In genomic region chr2:172329179-172329578, GRCm38 (mm10) we compare ENCODE assay signal across 8 mouse cellular contexts. TPM values are rescaled to one million over a fixed set of nuclear protein-coding genes. Genes with fewer than 3 reads are reported as not detected.
DNase-seq lines count a peak whose midpoint lies in the region; ATAC-seq and TF ChIP-seq lines count a peak whose summit lies in the region.

No protein-coding gene starts in this region.

- no peaks in the 10 kb centered on the region for H3K27me3 ChIP-seq in testis, adult 2 months (ENCODE audit: control insufficient read depth, insufficient read depth, low read length)
- H3K27me3 ChIP-seq in embryonic facial prominence, embryonic 14.5 days (replicated peaks; ENCODE audit: control insufficient read depth, insufficient read depth, low read length) = peaks cover 11% of the 10 kb centered on the region
- H3K27me3 ChIP-seq in hindbrain, embryonic 16.5 days (replicated peaks; ENCODE audit: control insufficient read depth, insufficient read depth, low read length) = peaks cover 3% of the 10 kb centered on the region
- H3K27me3 ChIP-seq in liver, embryonic 12.5 days (replicated peaks) = peaks cover 46% of the 10 kb centered on the region

- H3K9ac ChIP-seq in embryonic facial prominence, embryonic 14.5 days (ENCODE audit: low read depth, low read length) = no peak overlapping the region
- H3K9ac ChIP-seq in hindbrain, embryonic 16.5 days (ENCODE audit: low read depth, low read length) = 0 out of 2 replicates have a peak overlapping the region, but pooled peaks have one; percentile 39
- H3K9ac ChIP-seq in liver, embryonic 12.5 days = no peak overlapping the region

- H3K4me2 ChIP-seq in embryonic facial prominence, embryonic 14.5 days (ENCODE audit: low read depth, low read length) = peak overlapping the region; percentile 26
- H3K4me2 ChIP-seq in hindbrain, embryonic 16.5 days (ENCODE audit: low read length) = peak overlapping the region; percentile 50
- H3K4me2 ChIP-seq in liver, embryonic 12.5 days = no peak overlapping the region

- no peaks in the 10 kb centered on the region for H3K9me3 ChIP-seq in embryonic facial prominence, embryonic 14.5 days (ENCODE audit: control insufficient read depth, low read length)
- no peaks in the 10 kb centered on the region for H3K9me3 ChIP-seq in hindbrain, embryonic 16.5 days (ENCODE audit: control insufficient read depth, low read length)
- no peaks in the 10 kb centered on the region for H3K9me3 ChIP-seq in liver, embryonic 12.5 days (replicated peaks)

- no peak for DNase-seq in testis, postnatal 14 days (ENCODE audit: low spot score)
- DNase-seq in adrenal gland, postnatal 36 days = peak; percentile 79 to 80
- peak; percentile 74 for DNase-seq in embryonic facial prominence, embryonic 14.5 days (ENCODE audit: low spot score)
- DNase-seq in thymus, postnatal 10 days (ENCODE audit: low spot score in 2 of 2) = no peak

- no peaks in the 10 kb centered on the region for H3K4me1 ChIP-seq in testis, adult 2 months (ENCODE audit: control insufficient read depth, insufficient read depth, low read length)
- H3K4me1 ChIP-seq in embryonic facial prominence, embryonic 14.5 days (ENCODE audit: control insufficient read depth, insufficient read depth, low read length) = no peaks in the 10 kb centered on the region
- H3K4me1 ChIP-seq in hindbrain, embryonic 16.5 days (ENCODE audit: control insufficient read depth, insufficient read depth, low read depth, low read length) = 0 out of 2 replicates have a peak, but pooled peaks cover 2% of the 10 kb centered on the region
- H3K4me1 ChIP-seq in liver, embryonic 12.5 days = peaks cover 3% of the 10 kb centered on the region; the same call in 1 of the 2 replicates
- peaks cover 3% of the 10 kb centered on the region; the same call in 1 of the 2 replicates for H3K4me1 ChIP-seq in olfactory bulb, adult 2 months (ENCODE audit: control insufficient read depth, insufficient read depth, low read length)

- H3K27ac ChIP-seq in testis, adult 2 months (ENCODE audit: control insufficient read depth, insufficient read depth, low read depth, low read length) = no peak overlapping the region
- no peak overlapping the region for H3K27ac ChIP-seq in embryonic facial prominence, embryonic 14.5 days (replicated peaks; ENCODE audit: low read depth, low read length)
- no peak overlapping the region for H3K27ac ChIP-seq in hindbrain, embryonic 16.5 days (ENCODE audit: low read depth, low read length)
- H3K27ac ChIP-seq in liver, embryonic 12.5 days = no peak overlapping the region
- H3K27ac ChIP-seq in olfactory bulb, adult 2 months (ENCODE audit: insufficient read depth, low read depth, low read length) = no peak overlapping the region

- no peak overlapping the region for H3K4me3 ChIP-seq in testis, adult 2 months (ENCODE audit: control insufficient read depth, low read depth, low read length)
- no peak overlapping the region for H3K4me3 ChIP-seq in embryonic facial prominence, embryonic 14.5 days (ENCODE audit: low read depth, low read length)
- no peak overlapping the region for H3K4me3 ChIP-seq in hindbrain, embryonic 16.5 days (ENCODE audit: low read length)
- H3K4me3 ChIP-seq in liver, embryonic 12.5 days = no peak overlapping the region
- H3K4me3 ChIP-seq in olfactory bulb, adult 2 months (ENCODE audit: insufficient read depth, low read depth, low read length) = 0 out of 2 replicates have a peak overlapping the region, but pooled peaks have one; percentile 11

- H3K36me3 ChIP-seq in testis, adult 2 months (ENCODE audit: control insufficient read depth, insufficient read depth, low read length) = no peaks in the 10 kb centered on the region
- H3K36me3 ChIP-seq in embryonic facial prominence, embryonic 14.5 days (ENCODE audit: control insufficient read depth, insufficient read depth, low read length) = no peaks in the 10 kb centered on the region
- no peaks in the 10 kb centered on the region for H3K36me3 ChIP-seq in hindbrain, embryonic 16.5 days (ENCODE audit: control insufficient read depth, insufficient read depth, low read length)
- no peaks in the 10 kb centered on the region for H3K36me3 ChIP-seq in liver, embryonic 12.5 days

- ATAC-seq in embryonic facial prominence, embryonic 14.5 days (ENCODE audit: low read depth) = peak; percentile 80; the same call in 1 of the 2 replicates
- ATAC-seq in hindbrain, embryonic 16.5 days = peak; percentile 92
- ATAC-seq in liver, embryonic 12.5 days = peak; percentile 82

- TF ChIP-seq CTCF in testis, adult 2 months (IDR thresholded peaks at IDR 0.05; ENCODE audit: control insufficient read depth, insufficient read depth, insufficient replicate concordance, low read depth, low read length) = peak; percentile 81; the same call in 1 of the 2 replicates
- peak; percentile 94 for TF ChIP-seq CTCF in olfactory bulb, adult 2 months (IDR thresholded peaks at IDR 0.05; ENCODE audit: insufficient read depth, low read depth, low read length)

- TF ChIP-seq POLR2A in testis, adult 2 months (IDR thresholded peaks at IDR 0.05; ENCODE audit: control insufficient read depth, low read depth, low read length) = no peak
- TF ChIP-seq POLR2A in olfactory bulb, adult 2 months (IDR thresholded peaks at IDR 0.05; ENCODE audit: insufficient read depth, low read depth, low read length) = no peak

- WGBS in embryonic facial prominence, embryonic 14.5 days = 5% methylated on average over 13 of the region's 13 CpGs
- WGBS in hindbrain, embryonic 16.5 days = 3% methylated on average over 13 of the region's 13 CpGs
- 7% methylated on average over 13 of the region's 13 CpGs for WGBS in liver, embryonic 12.5 days (ENCODE audit: insufficient replicate concordance)
- 3% methylated on average over 13 of the region's 13 CpGs for WGBS in olfactory bulb, adult 2 months

RNA-seq across cellular contexts. Expression of gene Fam210b, which starts 16.2 kb away (rescaled TPM):
- 6.8 and 7.9 TPM in 2 replicates for polyA plus RNA-seq in testis, adult 2 months (2012; rRNA removed)
- 10 to 100 TPM; 26.8 to 34.2 TPM for total RNA-seq in adrenal gland, postnatal 36 days (2021)
- 13.1 and 16.0 TPM in 2 replicates for polyA plus RNA-seq in embryonic facial prominence, embryonic 14.5 days (2014; fragmentation: Nextera tagmentation; extraction: Ambion mirVana)
- polyA plus RNA-seq in hindbrain, embryonic 16.5 days (2015; fragmentation: Nextera tagmentation; extraction: Ambion mirVana) = 18.8 and 20.8 TPM in 2 replicates
- polyA plus RNA-seq in liver, embryonic 12.5 days (2016; fragmentation: Nextera tagmentation; extraction: Ambion mirVana) = 128 and 138 TPM in 2 replicates
- not detected in 2 replicates for polyA plus RNA-seq in olfactory bulb, adult 2 months (2012; ENCODE audit: insufficient read depth, insufficient read length, low replicate concordance, missing spikeins)

RNA-seq across cellular contexts. Expression of gene Aurka, which starts 41.2 kb away (rescaled TPM):
- polyA plus RNA-seq in testis, adult 2 months (2012; rRNA removed) = 74.5 and 87.6 TPM in 2 replicates
- total RNA-seq in adrenal gland, postnatal 36 days (2021) = 1 to 10 TPM; 3.4 to 4.2 TPM
- 79.2 and 96.2 TPM in 2 replicates for polyA plus RNA-seq in embryonic facial prominence, embryonic 14.5 days (2014; fragmentation: Nextera tagmentation; extraction: Ambion mirVana)
- polyA plus RNA-seq in hindbrain, embryonic 16.5 days (2015; fragmentation: Nextera tagmentation; extraction: Ambion mirVana) = 17.0 and 20.8 TPM in 2 replicates
- polyA plus RNA-seq in liver, embryonic 12.5 days (2016; fragmentation: Nextera tagmentation; extraction: Ambion mirVana) = 173 and 177 TPM in 2 replicates
- not detected in 2 replicates for polyA plus RNA-seq in olfactory bulb, adult 2 months (2012; ENCODE audit: insufficient read depth, insufficient read length, low replicate concordance, missing spikeins)

RNA-seq across cellular contexts. Expression of gene Cstf1, which starts 41.3 kb away (rescaled TPM):
- polyA plus RNA-seq in testis, adult 2 months (2012; rRNA removed) = 158 and 175 TPM in 2 replicates
- total RNA-seq in adrenal gland, postnatal 36 days (2021) = 10 to 100 TPM; 32.4 to 35.2 TPM
- polyA plus RNA-seq in embryonic facial prominence, embryonic 14.5 days (2014; fragmentation: Nextera tagmentation; extraction: Ambion mirVana) = 37.3 and 40.7 TPM in 2 replicates
- 20.8 and 23.8 TPM in 2 replicates for polyA plus RNA-seq in hindbrain, embryonic 16.5 days (2015; fragmentation: Nextera tagmentation; extraction: Ambion mirVana)
- polyA plus RNA-seq in liver, embryonic 12.5 days (2016; fragmentation: Nextera tagmentation; extraction: Ambion mirVana) = 39.7 and 42.0 TPM in 2 replicates
- not detected in 2 replicates for polyA plus RNA-seq in olfactory bulb, adult 2 months (2012; ENCODE audit: insufficient read depth, insufficient read length, low replicate concordance, missing spikeins)

Comparison
In these comparisons a context has a peak if more than half of its experiments do, and no peak if none do; other contexts are left out.
1. DNase-seq: peak in adrenal gland, postnatal 36 days (2 of 2) and embryonic facial prominence, embryonic 14.5 days (single experiment); none in testis, postnatal 14 days (single experiment) and thymus, postnatal 10 days (0 of 2).
2. RNA of gene Aurka, which starts 41.2 kb away (polyA plus RNA-seq): 173 to 177 TPM in liver, embryonic 12.5 days, 79.2 to 96.2 TPM in embryonic facial prominence, embryonic 14.5 days, 74.5 to 87.6 TPM in testis, adult 2 months and 17.0 to 20.8 TPM in hindbrain, embryonic 16.5 days; not detected in olfactory bulb, adult 2 months; every median in the first group is over 10 times any median in the second.
3. Peak in every context shown above with its lines, with median percentiles within 50 percentile points of each other: ATAC-seq.